Mouse (Mus musculus) hindbrain, embryonic 15.5 days (tissue): ENCODE data around the gene Mfsd4a. TPM values are rescaled to one million over a fixed set of nuclear protein-coding genes. Genes with fewer than 3 reads are reported as not detected.

Experiments
- ATAC-seq: fragments of 200-750 bp; cut with Nextera tagmentation; 2 replicates; pipeline ENCODE4 v1.8.0; 2017; ENCODE audit warnings: low read depth, moderate number of reproducible peaks, moderate TSS enrichment; ENCODE audit not compliant: low FRiP score
- H3K27ac ChIP-seq: fragments of 300-500 bp; sonication (generic); replicated peaks from 2 replicates; pipeline ENCODE4 v1.5.1; 2015; ENCODE audit warnings: mild to moderate bottlenecking, inconsistent platforms
- H3K27me3 ChIP-seq: fragments of 300-500 bp; sonication (generic); 2 replicates; pipeline ENCODE4 v1.6.1; 2015; ENCODE audit warnings: control low read depth, inconsistent platforms
- H3K36me3 ChIP-seq: fragments of 300-500 bp; sonication (generic); 2 replicates; pipeline ENCODE4 v1.6.1; 2015; ENCODE audit warnings: control low read depth, inconsistent platforms
- H3K4me1 ChIP-seq: fragments of 300-500 bp; sonication (generic); replicated peaks from 2 replicates; pipeline ENCODE4 v1.6.1; 2015; ENCODE audit warnings: control low read depth, inconsistent platforms
- H3K4me2 ChIP-seq: fragments of 300-500 bp; sonication (generic); 2 replicates; pipeline ENCODE4 v1.6.1; 2015; ENCODE audit warnings: moderate library complexity, mild to moderate bottlenecking, inconsistent platforms
- H3K4me3 ChIP-seq: fragments of 300-500 bp; sonication (generic); 2 replicates; pipeline ENCODE4 v1.5.1; 2015; ENCODE audit warnings: mild to moderate bottlenecking, inconsistent platforms
- H3K9ac ChIP-seq: fragments of 300-500 bp; sonication (generic); 2 replicates; pipeline ENCODE4 v1.6.1; 2015; ENCODE audit warnings: inconsistent platforms
- H3K9me3 ChIP-seq: fragments of 300-500 bp; sonication (generic); 2 replicates; pipeline ENCODE4 v1.6.1; 2016; ENCODE audit warnings: control low read depth, inconsistent platforms
- WGBS: fragments of 180-500 bp; shearing (Covaris S2); methylation state at CpG from one replicate; pipeline ENCODE4 v1.1.7; 2015; 5-methylcytosine and 5-hydroxymethylcytosine counted together
- polyA plus RNA-seq: library from polyadenylated mRNA; unstranded; fragments of >200 nt; fragmentation: Nextera tagmentation; extraction: Ambion mirVana; gene quantifications from 2 replicates; pipeline ENCODE4 v1.2.1, GENCODE M21; 2015

Mfsd4a gene
- 6.9 and 7.3 TPM in 2 replicates for polyA plus RNA-seq

DNA sequence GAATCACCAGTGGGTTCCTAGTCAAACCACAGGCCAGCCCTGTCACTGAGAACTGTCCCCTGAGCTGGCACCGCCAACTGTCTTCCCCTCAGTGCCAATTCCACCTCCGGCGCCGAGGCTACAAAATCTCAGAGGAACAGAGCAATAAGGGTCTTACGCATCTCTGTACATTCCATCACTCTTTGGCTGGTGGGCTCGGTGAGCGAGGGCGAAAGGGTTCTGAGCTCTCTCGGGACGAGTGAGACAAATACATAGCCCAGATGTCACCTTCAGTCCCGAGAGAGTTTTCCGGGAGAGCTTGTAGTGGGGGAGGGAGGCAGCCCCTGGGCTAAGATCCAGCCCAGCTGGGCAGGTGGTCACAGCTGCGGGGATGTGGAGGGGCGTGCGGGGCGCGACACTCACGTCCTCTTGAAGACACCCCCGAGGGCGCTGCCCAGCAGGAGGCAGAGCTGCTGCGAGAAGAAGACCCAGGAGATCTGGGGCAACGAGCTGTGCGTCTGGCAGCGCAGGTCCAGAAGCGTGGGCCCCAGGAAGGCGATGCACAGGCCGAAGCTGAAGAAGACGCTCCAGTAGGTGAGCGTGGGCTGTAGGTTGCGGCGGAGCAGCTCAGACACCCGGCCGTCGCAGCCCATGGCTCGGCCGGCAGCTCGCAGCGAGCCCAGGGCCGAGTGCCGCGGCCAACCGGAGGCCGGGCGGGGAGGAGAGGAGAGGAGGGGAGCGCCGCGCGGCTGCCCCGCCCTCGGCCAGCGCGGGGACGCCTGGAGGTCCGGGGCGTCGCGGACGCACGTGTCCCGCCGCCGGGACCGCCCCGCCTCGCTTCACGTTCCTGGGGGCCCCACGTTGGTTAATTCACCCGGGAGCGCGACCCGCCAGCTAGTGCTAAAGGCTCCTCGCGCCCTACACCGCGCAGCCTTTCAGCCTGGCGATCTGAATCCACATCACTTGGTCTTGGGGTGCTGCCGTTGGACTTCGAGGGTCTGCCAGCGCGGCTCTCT lies at the start of gene Mfsd4a:
Gene Mfsd4a, minus strand, starts transcription at position 802 of the 995 bp plus-strand sequence.
- Histone ChIP-seq H3K36me3 (no peaks in the 10 kb centered on the region), H3K9ac (peak within 1 kb of the TSS; percentile 59), H3K27ac (no peak within 1 kb of the TSS), H3K9me3 (no peaks in the 10 kb centered on the region), H3K4me2 (peak within 1 kb of the TSS; percentile 95), H3K4me1 (peaks cover 14% of the 10 kb centered on the region), H3K27me3 (peaks cover 25% of the 10 kb centered on the region), H3K4me3 (peak within 1 kb of the TSS; percentile 51)
- WGBS = 1% methylated on average over 67 of the region's 80 CpGs
- ATAC-seq = peak; percentile 76

DNA sequence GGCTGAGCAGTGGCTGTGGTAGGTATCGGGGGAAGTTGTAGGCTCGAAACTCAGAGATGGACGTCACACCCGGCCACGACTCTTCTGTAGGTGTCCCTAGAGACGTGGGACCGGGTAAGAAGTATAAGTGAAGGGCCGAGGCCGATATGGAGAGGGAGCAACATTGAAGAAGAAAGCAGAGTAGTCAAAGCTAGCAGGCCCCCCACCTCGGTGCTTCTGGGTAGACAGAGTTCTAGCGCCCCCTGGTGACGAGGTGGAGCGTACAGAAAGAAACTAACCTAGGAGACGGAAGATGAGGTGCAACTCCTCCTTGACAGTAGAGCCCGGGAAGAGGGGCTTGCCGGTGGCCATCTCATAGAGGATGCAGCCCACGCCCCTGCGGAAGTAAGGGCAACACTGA lies 48.7 kb upstream of the Mfsd4a start:
- Histone ChIP-seq H3K9ac (no peak overlapping the region), H3K9me3 (no peaks in the 10 kb centered on the region), H3K4me3 (no peak overlapping the region), H3K27me3 (no peaks in the 10 kb centered on the region), H3K4me1 (no peaks in the 10 kb centered on the region), H3K4me2 (no peak overlapping the region), H3K36me3 (no peaks in the 10 kb centered on the region), H3K27ac (no peak overlapping the region)
- 29% methylated on average over 18 of the region's 18 CpGs for WGBS
- no peak for ATAC-seq

DNA sequence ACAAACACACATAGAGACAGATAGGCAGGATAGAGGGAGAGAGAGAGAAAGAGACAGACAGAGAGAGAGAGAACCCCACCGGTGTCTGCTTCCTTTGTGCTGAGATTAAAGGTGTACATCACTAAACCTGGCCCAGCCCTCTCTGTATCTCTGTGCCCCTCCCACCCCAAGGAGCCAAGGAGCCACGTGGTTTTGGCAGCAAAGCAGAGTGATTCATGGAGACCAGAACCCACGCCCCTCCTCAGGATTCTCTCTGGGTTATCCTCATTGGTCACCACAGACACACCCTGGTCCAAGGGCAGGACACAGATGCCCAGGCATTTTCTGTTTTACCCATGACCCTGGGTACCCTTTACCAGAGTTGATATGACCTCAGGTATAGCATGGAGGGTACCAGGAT lies 45.2 kb upstream of the Mfsd4a start:
- 48% methylated on average over 3 of the region's 3 CpGs for WGBS
- Histone ChIP-seq H3K9me3 (no peaks in the 10 kb centered on the region), H3K27ac (no peak overlapping the region)

DNA sequence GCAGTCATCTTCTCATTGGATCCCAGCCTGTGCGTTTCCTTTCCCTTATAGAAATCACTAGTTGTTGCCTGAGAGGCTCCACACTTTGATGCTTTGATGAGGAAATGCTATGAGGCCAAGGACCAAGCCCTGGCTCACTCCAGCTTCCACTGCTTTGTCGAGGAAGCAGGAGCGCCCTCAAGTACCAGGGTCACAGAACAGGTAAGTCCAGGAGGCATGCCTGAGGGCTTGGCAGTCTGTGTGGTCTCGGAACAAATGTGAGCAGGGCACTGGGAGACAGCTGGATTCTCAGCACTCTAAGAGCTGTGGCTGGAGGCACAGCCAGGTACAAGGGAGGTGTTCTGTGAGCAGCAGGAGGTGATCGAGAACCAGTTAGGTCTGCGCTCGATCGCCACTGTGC lies 44.6 kb upstream of the Mfsd4a start:
- Histone ChIP-seq H3K9ac (no peak overlapping the region), H3K27me3 (no peaks in the 10 kb centered on the region), H3K27ac (no peak overlapping the region), H3K4me3 (no peak overlapping the region), H3K36me3 (no peaks in the 10 kb centered on the region), H3K4me2 (no peak overlapping the region), H3K4me1 (no peaks in the 10 kb centered on the region), H3K9me3 (no peaks in the 10 kb centered on the region)
- WGBS = 85% methylated on average over 8 of the region's 8 CpGs
- no peak for ATAC-seq

More for the DNA sequence above, 45.2 kb upstream of the Mfsd4a start:
- no peak for ATAC-seq
- Histone ChIP-seq H3K4me3 (no peak overlapping the region), H3K4me2 (no peak overlapping the region), H3K36me3 (no peaks in the 10 kb centered on the region), H3K27me3 (no peaks in the 10 kb centered on the region), H3K9ac (no peak overlapping the region), H3K4me1 (no peaks in the 10 kb centered on the region)

DNA sequence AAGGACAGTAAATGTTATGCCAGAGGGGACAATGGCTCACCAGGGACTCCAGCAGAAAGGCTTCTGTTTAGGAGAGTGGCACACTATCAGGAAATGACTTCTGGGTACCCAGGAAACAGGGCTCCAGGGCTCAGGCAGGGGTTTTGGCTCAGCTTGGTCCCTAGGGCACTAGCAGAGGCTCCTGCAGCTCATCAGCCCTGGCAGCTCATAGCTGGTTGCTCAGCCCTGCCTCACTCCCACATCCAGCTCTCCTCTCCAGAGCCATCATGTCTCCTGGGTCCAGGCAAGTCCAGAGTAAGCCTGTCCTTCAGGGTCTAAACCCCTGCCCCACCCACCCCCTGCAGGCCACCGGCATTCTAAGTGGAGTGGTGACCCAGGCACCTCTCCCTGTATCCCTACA lies 43.5 kb upstream of the Mfsd4a start:
- H3K36me3 ChIP-seq = no peaks in the 10 kb centered on the region

DNA sequence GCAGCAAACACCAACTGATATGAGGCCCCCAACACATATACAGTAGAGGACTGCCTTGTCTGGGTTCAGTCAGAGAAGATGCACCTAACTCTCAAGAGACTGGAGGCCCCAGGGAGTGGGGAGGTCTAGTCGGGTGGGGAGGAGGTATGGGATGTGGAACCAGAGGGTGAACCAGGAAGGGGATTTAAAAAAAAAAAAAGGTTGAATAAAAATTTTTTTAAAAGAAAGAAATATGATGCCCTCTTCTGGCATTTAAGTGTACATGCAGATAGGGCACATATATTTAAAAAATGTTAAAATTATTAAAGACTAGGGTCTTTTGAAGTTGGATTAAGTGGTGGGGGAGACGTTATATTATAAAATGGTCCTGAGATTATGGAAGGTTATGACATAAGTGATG lies 41.5 kb upstream of the Mfsd4a start:
- Histone ChIP-seq H3K9me3 (no peaks in the 10 kb centered on the region), H3K4me1 (no peaks in the 10 kb centered on the region), H3K27ac (no peak overlapping the region), H3K27me3 (no peaks in the 10 kb centered on the region), H3K4me2 (no peak overlapping the region), H3K9ac (no peak overlapping the region), H3K4me3 (no peak overlapping the region), H3K36me3 (no peaks in the 10 kb centered on the region)
- WGBS = 76% methylated on average over 2 of the region's 2 CpGs
- ATAC-seq = no peak

More for the DNA sequence above, 43.5 kb upstream of the Mfsd4a start:
- Histone ChIP-seq H3K27ac (no peak overlapping the region), H3K9ac (no peak overlapping the region), H3K27me3 (no peaks in the 10 kb centered on the region), H3K4me1 (no peaks in the 10 kb centered on the region), H3K4me2 (no peak overlapping the region), H3K4me3 (no peak overlapping the region), H3K9me3 (no peaks in the 10 kb centered on the region)
- 40% methylated on average over 1 of the region's 1 CpGs for WGBS
- ATAC-seq = no peak

DNA sequence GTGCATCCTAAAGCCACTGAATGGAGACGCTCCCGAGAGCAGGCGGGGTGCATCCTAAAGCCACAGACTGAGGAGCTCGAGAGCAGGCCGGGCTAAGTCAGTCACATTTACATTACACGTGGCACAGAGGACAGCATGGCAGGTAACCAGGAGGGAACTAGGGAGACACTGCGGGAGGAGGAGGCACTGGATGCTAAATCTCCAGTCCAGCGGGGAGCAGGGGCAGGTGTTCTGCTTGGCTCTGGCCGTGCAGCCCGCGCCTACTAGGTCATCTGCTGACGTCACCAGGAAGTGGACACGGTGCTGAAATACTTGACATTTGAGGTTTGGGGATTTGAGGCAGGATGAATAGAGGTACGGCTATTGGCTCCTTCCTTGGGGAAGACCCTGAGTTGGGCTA lies 36.5 kb upstream of the Mfsd4a start:
- WGBS = 61% methylated on average over 14 of the region's 14 CpGs
- ATAC-seq = no peak
- Histone ChIP-seq H3K27ac (no peak overlapping the region), H3K27me3 (no peaks in the 10 kb centered on the region), H3K4me1 (no peaks in the 10 kb centered on the region), H3K36me3 (no peaks in the 10 kb centered on the region), H3K9ac (no peak overlapping the region), H3K4me3 (no peak overlapping the region), H3K4me2 (no peak overlapping the region), H3K9me3 (no peaks in the 10 kb centered on the region)

DNA sequence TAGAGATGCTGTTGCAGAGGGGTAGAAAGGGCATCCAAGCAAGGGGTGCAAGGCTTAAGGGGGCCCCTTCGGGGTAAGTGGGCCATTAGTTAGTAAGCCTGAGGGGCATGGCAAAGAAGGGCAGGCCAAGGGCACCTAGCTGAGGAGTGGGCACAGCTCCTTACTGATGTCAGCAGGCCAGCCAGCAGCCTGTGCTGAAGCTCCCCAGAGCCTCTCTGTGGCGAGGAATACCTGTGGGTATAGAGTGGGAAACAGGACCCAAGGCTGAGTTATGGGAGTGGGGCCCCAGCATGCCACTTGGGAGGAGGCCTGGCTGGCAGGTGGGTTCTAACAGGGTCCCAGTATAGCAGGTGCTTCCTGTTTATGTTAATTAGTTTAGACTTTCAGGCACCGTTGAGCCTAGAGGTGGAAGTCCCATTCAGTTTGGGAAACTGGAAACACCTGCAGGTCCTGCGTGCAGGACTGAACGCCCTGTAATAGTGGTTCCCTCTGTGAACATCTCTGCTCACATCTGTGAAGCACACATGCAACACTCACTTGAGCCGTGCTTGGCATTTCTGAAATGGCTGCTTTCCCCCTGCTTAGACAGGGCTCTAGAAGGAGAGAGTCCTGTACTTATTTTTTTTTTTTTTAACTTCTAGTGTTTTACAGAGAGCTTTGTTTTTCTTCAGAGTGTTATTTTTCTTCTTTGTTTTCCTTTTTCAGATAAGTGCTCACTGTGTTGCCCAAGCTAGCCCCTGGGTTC lies 34.3 kb upstream of the Mfsd4a start:
- WGBS = 86% methylated on average over 6 of the region's 6 CpGs
- Histone ChIP-seq H3K27ac (no peak overlapping the region), H3K4me3 (no peak overlapping the region), H3K36me3 (no peaks in the 10 kb centered on the region), H3K4me2 (no peak overlapping the region), H3K4me1 (no peaks in the 10 kb centered on the region), H3K9ac (no peak overlapping the region), H3K27me3 (no peaks in the 10 kb centered on the region), H3K9me3 (no peaks in the 10 kb centered on the region)
- ATAC-seq = no peak

DNA sequence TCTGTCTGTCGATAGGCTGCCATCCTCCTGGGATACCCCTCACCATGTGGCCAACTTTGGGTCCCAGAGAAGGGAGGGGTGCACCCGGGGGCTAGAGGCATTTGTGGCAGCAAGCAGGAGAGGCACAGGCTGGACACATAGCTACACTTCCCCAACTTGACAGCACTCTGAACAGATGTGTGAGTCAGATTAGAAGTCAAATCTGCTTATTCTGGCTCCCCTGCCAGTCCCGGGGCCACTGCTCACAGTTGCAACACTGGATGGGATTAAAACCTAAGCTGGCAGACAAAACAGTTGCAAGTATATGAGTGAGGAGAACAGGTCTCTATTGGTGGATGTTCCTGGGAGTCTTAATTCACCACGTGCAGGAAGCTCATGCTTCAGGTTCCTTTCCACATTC lies 31.9 kb upstream of the Mfsd4a start:
- WGBS = 78% methylated on average over 4 of the region's 4 CpGs
- no peak for ATAC-seq
- Histone ChIP-seq H3K4me2 (no peak overlapping the region), H3K27ac (no peak overlapping the region), H3K9ac (no peak overlapping the region), H3K4me1 (no peaks in the 10 kb centered on the region), H3K9me3 (no peaks in the 10 kb centered on the region), H3K27me3 (no peaks in the 10 kb centered on the region), H3K4me3 (no peak overlapping the region), H3K36me3 (no peaks in the 10 kb centered on the region)

DNA sequence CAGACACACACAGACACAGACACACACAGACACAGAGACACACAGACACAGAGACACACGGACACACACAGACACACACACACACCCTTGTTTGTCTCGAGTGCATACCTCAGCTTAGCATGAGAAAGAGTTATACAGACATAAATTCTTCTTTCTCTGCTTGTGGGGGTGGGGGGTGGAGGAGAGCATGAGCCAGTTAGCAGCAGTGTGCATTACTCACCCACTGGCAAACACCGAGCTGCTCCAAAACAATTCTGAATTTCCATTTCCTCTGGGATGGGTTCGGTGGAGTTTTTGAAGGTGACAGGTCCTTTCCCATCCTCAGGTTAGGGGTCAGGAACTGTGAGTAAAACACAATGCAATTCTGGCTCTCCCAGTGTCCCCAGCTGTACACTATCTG lies 31.2 kb upstream of the Mfsd4a start:
- H3K4me1 ChIP-seq = no peaks in the 10 kb centered on the region
- no peak overlapping the region for H3K4me3 ChIP-seq
- 67% methylated on average over 4 of the region's 4 CpGs for WGBS
- no peaks in the 10 kb centered on the region for H3K27me3 ChIP-seq
- H3K27ac ChIP-seq = no peak overlapping the region
- H3K9ac ChIP-seq = no peak overlapping the region
- H3K9me3 ChIP-seq = no peaks in the 10 kb centered on the region
- no peaks in the 10 kb centered on the region for H3K36me3 ChIP-seq
- H3K4me2 ChIP-seq = no peak overlapping the region
- no peak for ATAC-seq

DNA sequence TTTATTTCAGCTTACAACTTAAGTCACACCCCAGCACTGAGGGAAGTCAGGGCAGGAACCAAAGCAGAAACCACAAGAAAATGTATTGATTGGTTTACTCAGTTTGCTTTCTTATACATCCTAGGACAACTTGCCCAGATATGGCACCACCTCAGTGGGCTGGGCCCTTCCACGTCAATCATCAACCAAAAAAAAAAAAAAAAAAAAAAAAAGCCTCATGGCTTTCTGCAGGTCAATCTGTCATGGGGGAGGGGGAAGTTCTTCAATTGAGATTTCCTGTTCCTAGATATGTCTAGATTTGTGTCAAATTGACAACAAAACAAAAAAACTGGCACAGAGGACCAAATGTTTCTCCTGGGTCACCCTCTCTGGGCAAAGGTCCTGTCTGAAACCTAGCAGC lies 30.2 kb upstream of the Mfsd4a start:
- no peak overlapping the region for H3K27ac ChIP-seq
- no peaks in the 10 kb centered on the region for H3K27me3 ChIP-seq
- no peaks in the 10 kb centered on the region for H3K4me1 ChIP-seq
- H3K4me3 ChIP-seq = no peak overlapping the region
- no peaks in the 10 kb centered on the region for H3K36me3 ChIP-seq
- no peaks in the 10 kb centered on the region for H3K9me3 ChIP-seq
- WGBS = 86% methylated on average over 1 of the region's 1 CpGs
- no peak for ATAC-seq
- H3K9ac ChIP-seq = no peak overlapping the region
- no peak overlapping the region for H3K4me2 ChIP-seq

DNA sequence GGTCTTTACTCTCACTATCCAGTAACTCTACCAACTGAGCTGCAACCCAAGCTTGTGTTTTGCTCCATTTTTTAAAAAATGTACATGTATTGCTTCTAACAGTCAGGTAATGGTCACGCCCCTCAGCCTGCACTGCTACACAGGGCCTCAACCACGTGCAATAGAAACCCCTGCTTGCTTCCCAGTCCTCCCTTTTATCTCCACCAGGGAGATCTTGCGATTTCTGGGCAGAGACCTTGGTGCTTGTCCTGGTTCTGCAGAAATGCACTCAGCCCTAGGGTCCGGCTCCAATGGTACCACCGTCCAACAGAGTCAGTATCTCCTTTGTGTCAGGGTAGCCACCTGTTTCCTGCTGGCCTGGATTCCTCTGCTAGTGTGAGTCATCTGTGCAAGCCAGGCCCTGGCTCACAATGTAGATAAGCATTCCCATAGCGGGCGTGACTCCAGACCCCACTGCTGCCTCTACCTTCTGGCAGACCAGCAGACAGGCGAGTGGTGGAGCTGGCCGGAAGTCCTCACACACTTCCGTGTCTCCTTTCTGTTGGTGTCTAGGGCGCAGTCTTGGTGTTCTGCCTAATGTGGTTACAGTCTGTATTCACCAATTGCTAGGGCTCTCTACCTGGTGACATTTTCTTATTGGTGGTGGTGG lies 27.6 kb upstream of the Mfsd4a start:
- Histone ChIP-seq H3K9ac (no peak overlapping the region), H3K4me2 (no peak overlapping the region), H3K27ac (no peak overlapping the region), H3K4me3 (no peak overlapping the region), H3K9me3 (no peaks in the 10 kb centered on the region), H3K36me3 (no peaks in the 10 kb centered on the region), H3K4me1 (no peaks in the 10 kb centered on the region), H3K27me3 (no peaks in the 10 kb centered on the region)
- 86% methylated on average over 11 of the region's 11 CpGs for WGBS
- ATAC-seq = no peak
